Mouse (Mus musculus) liver, adult (tissue): Measurements from ENCODE around the gene Tfam.
A peak's percentile ranks its signal among the peaks of the same experiment; 100 is the strongest.

Experiments
- GATA4 ChIP-seq: IDR thresholded peaks from 2 replicates; pipeline ENCODE4 v1.6.1; 2014; ENCODE audit warnings: mild to moderate bottlenecking, low read length; ENCODE audit not compliant: insufficient replicate concordance

Gene Tfam

DNA sequence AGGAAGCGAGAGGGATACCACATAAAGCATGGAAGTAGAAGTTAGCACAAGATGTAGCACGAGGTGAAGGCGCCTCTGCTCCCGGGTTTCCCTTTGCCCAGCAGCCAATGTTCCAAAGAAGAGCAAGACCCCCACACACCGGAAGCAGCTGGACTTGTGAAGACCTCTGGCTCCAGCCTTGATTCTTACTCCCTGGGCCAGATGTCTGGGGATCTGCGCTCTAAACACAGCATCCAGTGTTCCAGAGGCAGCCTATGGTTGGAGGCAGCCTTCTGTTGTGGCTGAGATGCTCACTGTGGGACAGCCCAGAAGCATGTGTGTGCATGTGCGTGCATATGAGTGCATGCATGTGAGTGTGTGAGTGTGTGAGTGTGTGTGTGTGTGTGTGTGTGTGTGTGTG lies 43.4 kb downstream of the Tfam start:
- TF ChIP-seq GATA4, result no peak

GRCm38 (mm10) chr10:71193319-71193718 lies 44.8 kb downstream of the Tfam start:
- TF ChIP-seq GATA4, result no peak

DNA sequence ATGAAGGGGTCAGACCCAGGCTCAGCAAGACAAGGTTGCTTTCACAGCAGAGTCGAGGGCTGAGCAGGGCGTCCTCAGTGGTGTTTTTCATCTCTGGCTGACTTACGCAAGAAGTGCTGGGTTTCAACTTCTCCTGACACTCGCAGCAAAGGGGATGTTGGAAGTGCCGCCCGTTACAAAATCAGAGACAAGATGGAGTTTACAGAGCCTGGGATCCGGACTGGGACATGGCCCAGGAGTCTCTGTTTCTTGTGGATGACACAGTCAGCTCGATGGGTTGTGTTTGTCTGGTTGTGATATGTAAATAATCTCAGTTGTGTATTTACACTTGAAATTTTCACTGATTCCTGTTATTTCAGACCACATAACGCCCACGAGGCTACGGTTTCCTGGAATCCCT lies 45.2 kb downstream of the Tfam start:
- TF ChIP-seq GATA4, result no peak

DNA sequence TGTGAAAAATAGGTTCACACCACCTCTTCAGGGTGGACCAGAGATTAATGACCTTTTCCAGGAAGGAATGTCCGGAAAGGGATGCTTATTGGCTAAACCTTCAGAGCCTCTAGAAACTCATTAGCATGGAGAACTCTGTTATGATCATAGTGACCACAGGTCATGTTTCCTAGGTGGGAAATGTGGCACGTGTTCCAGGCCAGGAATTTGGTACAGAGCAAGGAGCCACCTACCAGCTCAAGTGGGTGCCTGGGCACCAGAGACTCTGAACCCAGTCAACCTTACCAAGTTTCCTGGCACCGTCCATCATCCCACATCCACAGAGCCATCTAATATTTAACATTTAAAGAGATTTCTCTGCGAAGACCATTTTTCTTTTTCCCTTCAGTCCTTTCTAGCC lies 49.4 kb downstream of the Tfam start:
- TF ChIP-seq GATA4, result no peak

- no peak for TF ChIP-seq GATA4
Measured at GRCm38 (mm10) chr10:71185059-71185458, 53.0 kb downstream of the Tfam start.

- TF ChIP-seq GATA4, result peak; percentile 98
Measured at GRCm38 (mm10) chr10:71183339-71184031, 54.6 kb downstream of the Tfam start.

GRCm38 (mm10) chr10:71181931-71182330 lies 56.1 kb downstream of the Tfam start:
- no peak for TF ChIP-seq GATA4

- no peak for TF ChIP-seq GATA4
Measured at GRCm38 (mm10) chr10:71181091-71181490, 57.0 kb downstream of the Tfam start.

DNA sequence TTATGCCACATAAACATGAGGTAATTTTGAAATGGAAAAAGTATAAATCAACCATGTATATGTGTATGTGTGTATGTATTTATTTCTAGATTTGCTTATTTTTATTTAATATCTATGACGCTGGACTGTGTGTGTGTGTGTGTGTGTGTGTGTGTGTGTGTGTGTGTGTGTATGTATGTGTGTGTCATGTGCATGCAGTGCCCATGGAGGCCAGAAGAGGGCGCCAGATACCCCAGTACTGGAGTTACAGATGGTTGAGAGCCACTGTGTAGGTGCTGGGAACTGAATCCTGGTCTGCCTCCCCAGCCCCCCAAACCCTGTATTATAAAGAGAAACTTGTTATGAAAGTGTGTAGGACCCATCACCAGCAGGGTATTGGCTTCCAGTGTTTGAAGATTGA lies 58.0 kb downstream of the Tfam start:
- TF ChIP-seq GATA4, result no peak

GRCm38 (mm10) chr10:71177201-71177600 lies 60.9 kb downstream of the Tfam start:
- TF ChIP-seq GATA4, result no peak

- no peak for TF ChIP-seq GATA4
Measured at GRCm38 (mm10) chr10:71176341-71176740, 61.7 kb downstream of the Tfam start.
